In genomic region chr3:103309750-103310149, GRCm38 (mm10) we compare ENCODE assay signal across 21 mouse cellular contexts.
"Had no signal": no experiment of that assay in that cellular context is flagged by ENCODE, and none has a peak within 500 bp of the region (broad histone marks: within the 10 kb centered on the region; RNA-seq: fewer than 3 reads in every experiment).

No protein-coding gene starts in this region.

- H3K4me1 ChIP-seq: midbrain, embryonic 10.5 days; midbrain, embryonic 12.5 days had no signal

- H3K9me3 ChIP-seq: lung, embryonic 15.5 days; midbrain, embryonic 10.5 days; midbrain, embryonic 12.5 days; neural tube, embryonic 13.5 days; neural tube, embryonic 15.5 days had no signal

- H3K27me3 ChIP-seq: lung, embryonic 15.5 days; midbrain, embryonic 12.5 days; neural tube, embryonic 13.5 days; neural tube, embryonic 15.5 days had no signal

- H3K4me2 ChIP-seq: lung, embryonic 15.5 days; midbrain, embryonic 12.5 days; neural tube, embryonic 13.5 days; neural tube, embryonic 15.5 days had no signal

- H3K9ac ChIP-seq: liver, postnatal 0 days; lung, embryonic 15.5 days; midbrain, embryonic 12.5 days; neural tube, embryonic 13.5 days; neural tube, embryonic 15.5 days had no signal

- DNase-seq: liver, postnatal 0 days; lung, adult 2 months; lung, postnatal 14 days; lung, postnatal 4 days; midbrain, embryonic 14.5 days; retina, postnatal 1 day; right cerebral cortex, adult 18-20 months; right cerebral cortex, postnatal 25 days; right cerebral cortex, postnatal 4 days; spleen, adult 18-20 months; thymus, adult 18-20 months; thymus, postnatal 14 days; thymus, postnatal 36 days had no signal

- ATAC-seq: liver, postnatal 0 days; lung, postnatal 0 days; midbrain, embryonic 16.5 days had no signal

- H3K4me3 ChIP-seq: lung, embryonic 15.5 days; midbrain, embryonic 10.5 days; midbrain, embryonic 12.5 days; myocyte; neural tube, embryonic 13.5 days; neural tube, embryonic 15.5 days had no signal

- H3K27ac ChIP-seq: lung, embryonic 15.5 days; midbrain, embryonic 10.5 days; midbrain, embryonic 12.5 days; neural tube, embryonic 13.5 days; neural tube, embryonic 15.5 days had no signal
